Mouse (Mus musculus) spleen, adult 18-20 months (tissue): ENCODE data around the gene Gapt.

Experiments used
- DNase-seq, 2 experiments: peaks; one replicate each; pipeline ENCODE4 v3.0.0; 2022; ENCODE audit warnings: mixed read lengths in 2 of 2

Gapt gene

DNA sequence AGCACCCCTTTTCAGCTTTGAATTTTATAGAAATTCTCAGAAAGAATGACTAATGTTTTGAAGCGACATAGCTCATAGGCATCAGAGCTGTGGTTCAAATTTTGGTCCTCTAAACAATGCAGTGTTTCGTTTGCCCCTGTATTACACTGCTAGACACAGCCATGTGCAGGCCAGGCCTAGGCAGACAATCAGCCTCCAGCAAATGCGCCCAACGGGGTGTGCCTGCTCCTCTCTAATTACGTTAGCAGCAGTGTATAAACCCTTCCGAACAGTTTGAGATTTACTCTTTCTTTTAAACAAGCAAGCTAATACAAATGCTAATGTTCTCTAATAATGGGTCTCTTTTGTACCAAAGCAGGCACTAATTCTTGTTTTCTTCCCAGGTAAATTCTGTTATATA, 14.4 kb downstream of the Gapt start:
- DNase-seq: no peak

DNA sequence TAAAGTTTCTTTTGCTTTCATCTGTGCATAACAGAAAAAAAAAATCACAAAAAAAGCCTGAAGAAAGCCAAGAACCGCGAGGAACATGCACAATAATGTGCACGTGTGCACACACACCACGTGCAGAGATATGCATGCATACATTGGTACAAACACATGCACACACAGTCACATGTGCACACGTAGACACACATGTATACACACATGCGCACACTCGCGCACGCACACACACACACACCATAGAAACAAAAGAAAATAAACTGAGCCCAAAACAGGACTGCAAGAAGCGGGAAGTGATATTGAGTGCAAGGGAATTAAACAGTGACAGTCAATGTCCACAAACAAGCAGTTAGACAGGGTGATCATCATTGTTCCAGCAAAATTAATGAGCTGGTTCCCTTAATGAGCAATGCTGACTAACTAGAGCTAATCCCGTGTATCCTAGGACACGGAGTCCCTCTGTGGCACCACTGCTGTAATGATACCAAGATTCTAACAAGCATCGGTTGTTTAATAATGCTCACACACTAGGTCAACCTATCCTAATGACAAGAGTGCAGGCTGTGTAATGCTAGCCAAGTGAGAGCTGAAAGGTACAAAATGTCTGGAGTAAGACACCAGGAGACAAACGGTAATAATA, 23.9 kb downstream of the Gapt start:
- DNase-seq: no peak

DNA sequence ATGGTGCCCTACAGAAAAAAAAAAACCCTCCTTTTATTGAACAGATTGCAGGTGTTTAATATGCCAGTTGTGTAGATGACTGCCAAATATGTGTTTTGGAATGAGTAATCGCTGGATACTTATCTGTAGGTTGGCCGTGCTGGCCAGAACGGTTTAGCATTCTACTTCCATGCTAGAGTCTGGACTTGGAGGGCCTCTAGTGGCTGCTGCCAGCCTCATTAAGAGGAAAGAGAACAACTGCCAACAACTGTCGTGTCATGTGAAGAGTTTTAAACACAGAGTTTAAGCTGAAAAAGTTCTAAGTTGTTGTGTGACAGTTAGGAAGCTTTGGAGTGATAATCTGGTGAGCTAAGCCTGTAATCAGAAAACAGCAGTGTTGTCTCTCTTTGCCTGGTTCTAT, 38.3 kb downstream of the Gapt start:
- DNase-seq: no peak

DNA sequence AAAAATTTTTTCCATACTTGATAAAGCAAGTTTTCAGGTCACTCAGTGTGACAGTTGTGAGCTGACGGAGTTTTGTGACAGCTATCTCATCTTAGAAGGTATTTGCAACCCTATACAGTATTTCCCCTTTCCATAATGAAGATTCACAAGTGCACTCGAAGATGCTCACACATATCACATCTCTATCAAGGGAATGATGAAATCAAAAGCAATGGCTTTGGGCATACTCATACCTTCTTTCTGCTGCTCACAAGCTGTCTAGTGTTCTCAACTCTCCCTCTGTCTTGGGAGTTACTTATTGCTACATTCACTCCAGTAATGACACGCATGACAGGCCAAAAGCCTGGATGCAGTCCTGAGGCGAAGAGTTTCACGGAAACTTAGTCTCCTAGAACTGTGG, 49.8 kb downstream of the Gapt start:
- DNase-seq: no peak
